Mouse (Mus musculus) megakaryocyte-erythroid progenitor cell, adult 5-6 weeks (primary cell): ENCODE measurements around the gene Cpeb1. TPM values are rescaled to one million over a fixed set of nuclear protein-coding genes. Genes with fewer than 3 reads are reported as not detected.

Experiments
- total RNA-seq, 2 experiments: library from RNA; stranded (forward) in 1 of 2; stranded (reverse) in 1 of 2; fragments of 200-1000, 215-1000 nt in 1 of 2; fragments of >200 nt in 1 of 2; fragmentation: Nextera tagmentation in 1 of 2; gene quantifications; 2 replicates each; pipeline ENCODE4 v1.2.3; 2014 to 2017

Cpeb1 gene
- total RNA-seq, 2 experiments from 2014 or later: not detected

Other genes with a start within 250 kb of the Cpeb1 start
- 0.33 and 1.0 TPM in 2 replicates for gene Pde8a, start 241.9 kb downstream of the Cpeb1 start, total RNA-seq (2014; fragmentation: Nextera tagmentation)
- 0.23 and 0.94 TPM in 2 replicates for gene Pde8a, start 241.9 kb downstream of the Cpeb1 start, total RNA-seq (2017)
- gene Rps17, start 110.2 kb downstream of the Cpeb1 start, total RNA-seq (2014; fragmentation: Nextera tagmentation): 4,933 and 5,221 TPM in 2 replicates
- 4,315 and 4,403 TPM in 2 replicates for gene Rps17, start 110.2 kb downstream of the Cpeb1 start, total RNA-seq (2017)
- gene Ap3b2, start 38.5 kb upstream of the Cpeb1 start, total RNA-seq (2014; fragmentation: Nextera tagmentation): not detected in 2 replicates
- gene Ap3b2, start 38.5 kb upstream of the Cpeb1 start, total RNA-seq (2017): not detected in 2 replicates
- gene BC048679, start 42.8 kb upstream of the Cpeb1 start, total RNA-seq (2014; fragmentation: Nextera tagmentation): not detected in 2 replicates
- not detected in 2 replicates for gene BC048679, start 42.8 kb upstream of the Cpeb1 start, total RNA-seq (2017)
- gene Fsd2, start 111.5 kb upstream of the Cpeb1 start, total RNA-seq (2014; fragmentation: Nextera tagmentation): not detected in 2 replicates
- gene Fsd2, start 111.5 kb upstream of the Cpeb1 start, total RNA-seq (2017): 0.19 TPM in 1 of 2 replicates, not detected in the other
- 13.5 and 21.5 TPM in 2 replicates for gene Whamm, start 115.8 kb upstream of the Cpeb1 start, total RNA-seq (2014; fragmentation: Nextera tagmentation)
- gene Whamm, start 115.8 kb upstream of the Cpeb1 start, total RNA-seq (2017): 17.7 and 33.8 TPM in 2 replicates